Mouse (Mus musculus) bone marrow, adult 2 months (tissue): ENCODE measurements around the gene Rasd1. TPM values are rescaled to one million over a fixed set of nuclear protein-coding genes. Genes with fewer than 3 reads are reported as not detected.
A peak's percentile ranks its signal among the peaks of the same experiment; 100 is the strongest.

Experiments used
- H3K27ac ChIP-seq: fragments of 200-500 bp; 2 replicates; pipeline ENCODE4 v1.5.1; 2012; ENCODE audit warnings: low read depth, mild to moderate bottlenecking, control low read depth, inconsistent platforms, low read length; ENCODE audit not compliant: control insufficient read depth, poor library complexity, insufficient read depth
- H3K4me1 ChIP-seq: fragments of 200-500 bp; 2 replicates; pipeline ENCODE4 v1.6.1; 2011; ENCODE audit warnings: low read length; ENCODE audit not compliant: control insufficient read depth, insufficient read depth
- H3K4me3 ChIP-seq: fragments of 200-500 bp; replicated peaks from 2 replicates; pipeline ENCODE3; 2011; ENCODE audit warnings: mild to moderate bottlenecking, low read depth, low read length, control low read depth; ENCODE audit not compliant: control insufficient read depth
- CTCF ChIP-seq: fragments of 200-500 bp; IDR thresholded peaks from 2 replicates; pipeline ENCODE4 v1.5.1; 2011; ENCODE audit warnings: low read length, control low read depth; ENCODE audit not compliant: control insufficient read depth, insufficient read depth
- POLR2A ChIP-seq: fragments of 200-500 bp; IDR thresholded peaks from 2 replicates; pipeline ENCODE4 v1.6.1; 2011; ENCODE audit warnings: low read depth, mild to moderate bottlenecking, control low read depth, low read length, borderline replicate concordance; ENCODE audit not compliant: control insufficient read depth
- WGBS: fragments of 180-500 bp; shearing (Covaris S2); methylation state at CpG from one replicate; pipeline ENCODE4 v1.1.7; 2018; 5-methylcytosine and 5-hydroxymethylcytosine counted together
- polyA plus RNA-seq: library from polyadenylated mRNA; stranded (reverse); fragments of >200 nt; gene quantifications from 2 replicates; pipeline ENCODE4 v1.2.4, GENCODE M21; 2011; ENCODE audit warnings: low replicate concordance; ENCODE audit not compliant: missing spikeins, insufficient read depth, insufficient read length

Gene Rasd1
- polyA plus RNA-seq, 1 experiment, result 2.5 TPM

GRCm38 (mm10) chr11:59965227-59966101 is 720 bp upstream of the Rasd1 start:
- Histone ChIP-seq H3K4me1 (no peaks in the 10 kb centered on the region), H3K4me3 (peak overlapping the region; percentile 56), H3K27ac (no peak overlapping the region)
- TF ChIP-seq POLR2A, result no peak
- peak; percentile 86 for TF ChIP-seq CTCF
- 27% methylated on average over 25 of the region's 25 CpGs for WGBS

GRCm38 (mm10) chr11:59964163-59964758 is 483 bp downstream of the Rasd1 start:
- Histone ChIP-seq H3K27ac (no peak overlapping the region), H3K4me1 (no peaks in the 10 kb centered on the region), H3K4me3 (peak overlapping the region; percentile 56)
- no peak for TF ChIP-seq POLR2A
- TF ChIP-seq CTCF, result no peak
- under 1% methylated on average over 33 of the region's 33 CpGs for WGBS

GRCm38 (mm10) chr11:59963364-59964162 is 1.2 kb downstream of the Rasd1 start:
- no peak for TF ChIP-seq CTCF
- TF ChIP-seq POLR2A, result peak; percentile 14; the same call in 1 of the 2 replicates
- H3K4me3 ChIP-seq, result peak overlapping the region; percentile 0
- no peaks in the 10 kb centered on the region for H3K4me1 ChIP-seq
- WGBS, result 19% methylated on average over 34 of the region's 34 CpGs
- no peak overlapping the region for H3K27ac ChIP-seq

GRCm38 (mm10) chr11:59962590-59962989 is 2.2 kb downstream of the Rasd1 start:
- 86% methylated on average over 3 of the region's 3 CpGs for WGBS
- no peak for TF ChIP-seq POLR2A
- Histone ChIP-seq H3K27ac (no peak overlapping the region), H3K4me3 (no peak overlapping the region), H3K4me1 (no peaks in the 10 kb centered on the region)

- 85% methylated on average over 9 of the region's 9 CpGs for WGBS
- H3K4me1 ChIP-seq, result no peaks in the 10 kb centered on the region
- TF ChIP-seq POLR2A (no peak), CTCF (no peak)
- H3K27ac ChIP-seq, result no peak overlapping the region
- H3K4me3 ChIP-seq, result no peak overlapping the region
These were observed 3.3 kb downstream of the Rasd1 start for GRCm38 (mm10) chr11:59961338-59961875.

GRCm38 (mm10) chr11:59960476-59961337 is 4.0 kb downstream of the Rasd1 start:
- Histone ChIP-seq H3K27ac (no peak overlapping the region), H3K4me1 (no peaks in the 10 kb centered on the region)

GRCm38 (mm10) chr11:59959453-59959852 is 5.3 kb downstream of the Rasd1 start:
- no peaks in the 10 kb centered on the region for H3K4me1 ChIP-seq
- TF ChIP-seq POLR2A (no peak), CTCF (no peak)
- H3K27ac ChIP-seq, result no peak overlapping the region
- no peak overlapping the region for H3K4me3 ChIP-seq
- WGBS, result 79% methylated on average over 4 of the region's 4 CpGs

More at GRCm38 (mm10) chr11:59960476-59961337, 4.0 kb downstream of the Rasd1 start:
- no peak for TF ChIP-seq CTCF
- no peak for TF ChIP-seq POLR2A
- H3K4me3 ChIP-seq, result no peak overlapping the region
- 82% methylated on average over 20 of the region's 20 CpGs for WGBS
